In the genomic region with DNA sequence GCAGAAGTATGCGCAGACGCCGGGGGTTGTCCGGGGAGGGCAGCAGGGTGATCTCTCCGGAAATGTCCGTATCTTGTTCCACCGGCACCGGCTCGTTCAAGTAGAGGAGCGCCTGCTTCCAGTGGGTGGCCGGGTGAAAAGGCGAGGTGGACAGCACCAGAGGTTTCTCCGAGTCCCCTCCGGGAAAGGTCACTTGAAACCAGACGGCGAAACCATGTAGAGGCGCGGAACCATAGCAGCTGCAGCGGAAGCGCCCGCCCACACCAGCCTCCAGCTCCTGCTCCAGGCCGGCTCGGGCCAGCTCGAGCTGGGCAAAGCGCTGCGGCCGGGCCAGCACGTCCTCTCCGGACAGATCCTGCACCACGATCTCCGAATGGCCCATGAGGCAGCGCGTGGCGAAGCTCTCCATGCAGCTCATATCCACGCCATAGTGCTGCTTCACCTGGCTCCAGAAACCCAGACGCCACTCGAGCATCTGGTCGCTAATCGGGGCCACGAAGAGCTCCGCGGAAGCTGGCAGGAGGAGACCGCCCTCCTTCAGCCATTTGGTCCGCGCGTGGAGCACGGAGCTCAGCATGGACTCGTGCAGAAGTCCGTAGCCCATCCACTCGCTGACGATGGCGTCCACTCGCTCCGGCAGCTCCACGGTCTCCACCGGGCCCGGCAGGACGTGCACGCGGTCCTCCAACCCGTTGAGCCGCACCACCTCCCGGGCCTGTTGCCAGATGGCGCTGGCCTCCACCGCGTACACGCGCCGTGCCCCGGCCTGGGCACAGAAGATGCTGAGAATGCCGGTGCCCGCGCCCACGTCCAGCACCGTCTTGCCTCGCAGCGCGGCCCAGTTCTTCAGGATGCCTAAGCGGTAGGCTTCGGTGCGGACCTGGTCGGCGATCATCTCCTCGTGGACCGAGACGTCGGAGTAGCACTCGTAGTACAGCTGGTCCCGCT, we compare ENCODE assay signal across 7 mouse cellular contexts. TPM values are rescaled to one million over a fixed set of nuclear protein-coding genes. Genes with fewer than 3 reads are reported as not detected.
DNase-seq lines count a peak whose midpoint lies in the region; ATAC-seq and TF ChIP-seq lines count a peak whose summit lies in the region.

No protein-coding gene starts in this region.

- peak overlapping the region; percentile 97 for H3K9ac ChIP-seq in embryonic facial prominence, embryonic 11.5 days (replicated peaks; ENCODE audit: low read length)
- H3K9ac ChIP-seq in midbrain, embryonic 12.5 days (replicated peaks) = peak overlapping the region; percentile 92

- DNase-seq in adrenal gland, postnatal 14 days = peak; percentile 84
- peak; percentile 74 for DNase-seq in embryonic facial prominence, embryonic 11.5 days (ENCODE audit: low spot score)
- peak; percentile 96 for DNase-seq in heart, adult 11 months
- peak; percentile 84 for DNase-seq in kidney, adult 18-20 months
- peak; percentile 85 for DNase-seq in limb, embryonic 10.5 days (ENCODE audit: low spot score)

- peak overlapping the region; percentile 92 for H3K4me3 ChIP-seq in embryonic facial prominence, embryonic 11.5 days (ENCODE audit: low read depth, low read length)
- H3K4me3 ChIP-seq in limb, embryonic 10.5 days = peak overlapping the region; percentile 93
- H3K4me3 ChIP-seq in midbrain, embryonic 12.5 days = peak overlapping the region; percentile 90
- peak overlapping the region; percentile 82 for H3K4me3 ChIP-seq in small intestine, adult 2 months (ENCODE audit: low read depth, low read length)

- no peaks in the 10 kb centered on the region; the same call in 1 of the 2 replicates for H3K36me3 ChIP-seq in embryonic facial prominence, embryonic 11.5 days (replicated peaks; ENCODE audit: control insufficient read depth, insufficient read depth, low read depth, low read length)
- peaks cover 19% of the 10 kb centered on the region for H3K36me3 ChIP-seq in limb, embryonic 10.5 days
- H3K36me3 ChIP-seq in midbrain, embryonic 12.5 days = peaks cover 18% of the 10 kb centered on the region; the same call in 1 of the 2 replicates
- H3K36me3 ChIP-seq in small intestine, adult 2 months (ENCODE audit: control insufficient read depth, insufficient read depth, low read length) = peaks cover 8% of the 10 kb centered on the region

- peak overlapping the region; percentile 87 for H3K27ac ChIP-seq in embryonic facial prominence, embryonic 11.5 days (replicated peaks; ENCODE audit: low read depth, low read length)
- H3K27ac ChIP-seq in limb, embryonic 10.5 days = peak overlapping the region; percentile 99
- peak overlapping the region; percentile 95 for H3K27ac ChIP-seq in midbrain, embryonic 12.5 days (replicated peaks)
- H3K27ac ChIP-seq in small intestine, adult 2 months (ENCODE audit: insufficient read depth, low read depth, low read length) = peak overlapping the region; percentile 42

- TF ChIP-seq POLR2A in small intestine, adult 2 months (IDR thresholded peaks at IDR 0.05; ENCODE audit: low read depth, low read length) = peak; percentile 13; the same call in 1 of the 2 replicates

- TF ChIP-seq CTCF in small intestine, adult 2 months (IDR thresholded peaks at IDR 0.05; ENCODE audit: extremely low read depth, insufficient read length, insufficient replicate concordance, low read depth, low read length) = no peak

- no peaks in the 10 kb centered on the region for H3K27me3 ChIP-seq in embryonic facial prominence, embryonic 11.5 days (ENCODE audit: control insufficient read depth, insufficient read depth, low read length)
- H3K27me3 ChIP-seq in limb, embryonic 10.5 days (ENCODE audit: low read depth, poor library complexity, severe bottlenecking) = no peaks in the 10 kb centered on the region
- no peaks in the 10 kb centered on the region for H3K27me3 ChIP-seq in midbrain, embryonic 12.5 days
- H3K27me3 ChIP-seq in small intestine, adult 2 months (ENCODE audit: control insufficient read depth, insufficient read depth, low read length) = no peaks in the 10 kb centered on the region

- under 1% methylated on average over 84 of the region's 89 CpGs for WGBS in embryonic facial prominence, embryonic 11.5 days
- under 1% methylated on average over 89 of the region's 89 CpGs for WGBS in limb, embryonic 10.5 days
- WGBS in midbrain, embryonic 12.5 days = under 1% methylated on average over 89 of the region's 89 CpGs
- under 1% methylated on average over 89 of the region's 89 CpGs for WGBS in small intestine, adult 2 months

- H3K4me1 ChIP-seq in embryonic facial prominence, embryonic 11.5 days (ENCODE audit: control insufficient read depth, insufficient read depth, low read length) = no peaks in the 10 kb centered on the region
- peaks cover 14% of the 10 kb centered on the region for H3K4me1 ChIP-seq in limb, embryonic 10.5 days
- peaks cover 13% of the 10 kb centered on the region for H3K4me1 ChIP-seq in midbrain, embryonic 12.5 days
- no peaks in the 10 kb centered on the region for H3K4me1 ChIP-seq in small intestine, adult 2 months (ENCODE audit: control insufficient read depth, insufficient read depth, insufficient read length, low read length)

- ATAC-seq in embryonic facial prominence, embryonic 11.5 days (replicated peaks; ENCODE audit: insufficient number of reproducible peaks, low FRiP score, low TSS enrichment, low read depth) = peak; percentile 89
- peak; percentile 83 for ATAC-seq in midbrain, embryonic 12.5 days (ENCODE audit: low FRiP score, low read depth)

- H3K4me2 ChIP-seq in embryonic facial prominence, embryonic 11.5 days (ENCODE audit: low read depth, low read length) = peak overlapping the region; percentile 67
- H3K4me2 ChIP-seq in midbrain, embryonic 12.5 days (replicated peaks) = peak overlapping the region; percentile 72

- H3K9me3 ChIP-seq in embryonic facial prominence, embryonic 11.5 days (replicated peaks; ENCODE audit: control insufficient read depth, low read length) = no peaks in the 10 kb centered on the region
- H3K9me3 ChIP-seq in limb, embryonic 10.5 days (replicated peaks) = no peaks in the 10 kb centered on the region
- no peaks in the 10 kb centered on the region for H3K9me3 ChIP-seq in midbrain, embryonic 12.5 days

RNA-seq across cellular contexts. Expression of a gene that starts 0.6 kb away (rescaled TPM):
- 12.4 and 13.2 TPM in 2 replicates for total RNA-seq in adrenal gland, postnatal 14 days (2021)
- 37.7 and 38.8 TPM in 2 replicates for polyA plus RNA-seq in embryonic facial prominence, embryonic 11.5 days (2014; fragmentation: Nextera tagmentation; extraction: Ambion mirVana)
- 34.7 and 35.1 TPM in 2 replicates for polyA plus RNA-seq in limb, embryonic 10.5 days (2016; fragmentation: Nextera tagmentation; extraction: Ambion mirVana)
- polyA plus RNA-seq in midbrain, embryonic 12.5 days (2016; fragmentation: Nextera tagmentation; extraction: Ambion mirVana) = 31.6 and 35.1 TPM in 2 replicates
- polyA plus RNA-seq in small intestine, adult 2 months (2012; rRNA removed) = 3.1 and 3.5 TPM in 2 replicates

Comparison
In these comparisons a context has a peak if more than half of its experiments do, and no peak if none do; other contexts are left out.
1. Peak in every context shown above with its lines: DNase-seq, ATAC-seq, H3K4me3 ChIP-seq and H3K27ac ChIP-seq.
2. H3K27ac ChIP-seq: peak in every context shown above with its lines; median percentile 99 in limb, embryonic 10.5 days; 95 in midbrain, embryonic 12.5 days; 87 in embryonic facial prominence, embryonic 11.5 days; 42 in small intestine, adult 2 months.